Mouse (Mus musculus) neural tube, embryonic 10.5 days (tissue): Measurements from ENCODE around the gene Mapk3.

Source experiments
- DNase-seq: peaks from one replicate; pipeline ENCODE4 v3.0.0-alpha.2; 2017; ENCODE audit warnings: low spot score; ENCODE audit errors: extremely low spot score

Gene Mapk3

GRCm38 (mm10) chr7:126782693-126783092 lies 23.3 kb downstream of the Mapk3 start:
- DNase-seq: no peak

DNA sequence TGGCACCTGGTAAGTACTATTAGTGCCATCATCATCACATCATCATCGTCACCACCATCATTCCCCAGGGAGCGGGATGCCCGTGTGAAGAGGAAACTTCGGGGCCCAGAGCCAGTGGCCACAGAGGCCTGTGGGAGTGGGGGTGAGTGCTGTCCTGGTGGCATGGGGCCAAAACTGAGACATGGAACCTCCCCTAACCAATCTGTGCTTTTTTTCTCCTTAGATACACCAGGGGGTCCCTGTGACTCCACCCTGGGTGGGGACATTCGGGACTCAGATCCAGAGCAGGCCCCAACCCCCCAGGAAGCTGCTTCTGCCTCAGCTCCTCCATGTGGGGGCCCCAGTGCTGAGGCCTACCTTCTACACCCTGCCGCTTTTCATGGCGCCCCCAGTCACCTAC lies 25.1 kb downstream of the Mapk3 start:
- DNase-seq: no peak

DNA sequence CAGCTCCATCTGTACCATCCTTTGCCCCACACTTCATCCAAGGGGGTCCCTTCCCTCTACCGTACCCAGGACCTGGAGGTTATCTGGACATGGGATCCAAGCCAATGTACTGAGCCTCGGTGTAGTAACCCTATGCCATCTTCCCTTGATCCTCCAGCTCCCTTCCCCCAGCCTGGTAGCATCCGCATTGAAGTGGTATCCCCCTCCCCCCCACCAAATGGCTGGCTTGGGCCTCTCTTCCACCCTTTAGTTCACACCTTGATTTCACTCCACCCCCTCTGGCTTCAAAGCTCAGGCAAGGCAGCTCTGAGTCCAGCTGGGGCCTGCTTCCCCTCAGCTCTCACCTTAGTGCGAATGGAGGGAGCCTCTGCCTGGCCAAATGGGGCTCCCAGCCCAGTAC lies 25.7 kb downstream of the Mapk3 start:
- DNase-seq: no peak

- DNase-seq: no peak
Observed at GRCm38 (mm10) chr7:126786142-126786541, 26.7 kb downstream of the Mapk3 start.

- no peak for DNase-seq
Observed at GRCm38 (mm10) chr7:126789141-126789540, 29.7 kb downstream of the Mapk3 start.

DNA sequence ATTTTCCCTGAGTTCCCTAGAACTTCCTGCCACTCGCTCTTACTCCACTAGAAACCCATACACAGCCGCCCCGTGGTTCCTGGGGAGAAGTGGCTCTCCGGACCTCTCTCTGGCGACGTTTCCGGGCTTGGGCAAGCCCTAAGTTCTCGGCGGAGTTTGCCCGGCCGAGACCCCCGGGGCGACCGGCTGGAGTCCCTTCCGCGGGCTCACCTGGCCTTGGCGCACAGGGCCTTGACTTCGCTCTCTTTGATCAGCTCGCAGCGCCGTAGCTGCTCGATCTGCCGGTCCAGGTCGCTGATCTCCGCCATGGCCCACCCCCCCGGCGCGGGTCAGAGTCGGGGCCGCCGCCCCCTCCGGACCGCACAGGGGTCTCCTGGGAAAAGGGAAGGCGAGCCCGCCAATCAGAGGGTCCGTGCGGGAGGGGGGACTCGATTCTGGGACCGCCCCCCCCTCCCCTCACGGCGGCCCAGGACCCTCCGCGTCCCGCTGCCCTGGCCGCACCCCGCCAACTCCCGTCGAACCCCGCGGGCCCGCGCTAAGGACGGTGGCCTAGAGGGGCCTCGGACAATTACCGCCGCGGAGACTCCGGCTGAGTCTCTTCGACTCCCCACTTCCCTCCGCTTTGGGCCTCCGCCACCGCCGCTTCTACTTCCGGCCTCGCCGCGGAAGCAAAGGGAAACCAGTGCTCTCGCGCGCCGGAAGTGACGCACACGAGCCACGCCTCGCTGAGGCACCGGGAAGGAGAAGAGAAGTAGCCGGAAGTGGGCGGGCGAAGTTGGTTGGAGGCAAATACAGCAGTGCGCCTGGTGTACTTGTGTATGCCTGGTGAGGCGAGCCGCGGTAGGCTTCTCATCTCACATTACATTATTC lies 32.7 kb downstream of the Mapk3 start, which contains the start of gene Ppp4c:
Gene Ppp4c, minus strand, starts transcription at position 646 of the 870 bp plus-strand sequence.
- peak; percentile 99 for DNase-seq

DNA sequence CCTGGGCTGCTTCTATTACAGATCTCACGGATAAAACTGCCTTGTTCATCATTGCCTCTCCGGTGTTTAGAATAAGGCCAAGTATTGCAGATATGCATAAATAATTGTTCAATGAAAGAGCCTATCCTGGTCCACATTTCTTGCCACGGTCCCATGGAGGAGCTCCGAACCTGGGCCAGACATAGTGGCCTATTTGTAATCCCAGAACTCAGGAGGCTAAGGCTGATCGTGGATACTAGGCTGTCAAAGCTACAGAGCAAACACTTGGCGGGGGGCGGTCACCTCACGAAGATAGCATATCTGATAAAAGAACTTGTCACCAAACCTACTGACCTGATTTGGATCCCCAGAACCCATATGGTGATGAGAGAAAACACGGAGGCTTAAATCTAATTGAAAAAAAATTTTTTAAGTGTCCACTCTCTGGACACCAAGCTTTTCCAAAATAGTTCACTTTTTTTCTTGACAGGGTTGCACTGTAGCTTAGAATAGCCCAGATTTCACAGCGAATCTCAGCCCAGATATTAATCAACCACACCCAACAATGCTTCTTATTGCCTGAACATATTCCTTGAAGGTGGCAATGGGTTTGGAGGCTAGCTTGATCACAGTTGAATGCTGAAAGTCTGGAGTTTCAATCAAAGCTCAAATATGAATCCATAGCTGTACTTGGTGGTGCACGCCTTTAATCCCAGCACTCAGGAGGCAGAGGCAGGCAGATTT lies 33.5 kb downstream of the Mapk3 start:
- no peak for DNase-seq

- DNase-seq: no peak
Observed at GRCm38 (mm10) chr7:126793456-126794270, 34.3 kb downstream of the Mapk3 start.

DNA sequence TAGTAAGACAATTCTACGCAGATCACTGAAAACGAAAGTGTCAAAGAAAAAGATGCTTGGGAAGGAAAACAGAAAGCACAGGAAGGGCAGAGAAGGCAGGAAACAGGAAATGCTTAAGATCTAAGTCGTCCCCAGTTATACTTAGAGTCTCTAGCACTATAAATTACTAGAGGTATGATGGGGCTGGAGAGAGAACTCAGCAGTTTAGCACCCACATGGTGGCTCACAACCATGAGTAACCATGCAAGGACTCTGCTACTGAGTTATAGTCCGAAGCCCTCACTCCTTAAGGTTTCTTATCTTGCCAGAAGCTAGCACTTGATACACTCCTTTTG lies 34.8 kb downstream of the Mapk3 start:
- DNase-seq: no peak

DNA sequence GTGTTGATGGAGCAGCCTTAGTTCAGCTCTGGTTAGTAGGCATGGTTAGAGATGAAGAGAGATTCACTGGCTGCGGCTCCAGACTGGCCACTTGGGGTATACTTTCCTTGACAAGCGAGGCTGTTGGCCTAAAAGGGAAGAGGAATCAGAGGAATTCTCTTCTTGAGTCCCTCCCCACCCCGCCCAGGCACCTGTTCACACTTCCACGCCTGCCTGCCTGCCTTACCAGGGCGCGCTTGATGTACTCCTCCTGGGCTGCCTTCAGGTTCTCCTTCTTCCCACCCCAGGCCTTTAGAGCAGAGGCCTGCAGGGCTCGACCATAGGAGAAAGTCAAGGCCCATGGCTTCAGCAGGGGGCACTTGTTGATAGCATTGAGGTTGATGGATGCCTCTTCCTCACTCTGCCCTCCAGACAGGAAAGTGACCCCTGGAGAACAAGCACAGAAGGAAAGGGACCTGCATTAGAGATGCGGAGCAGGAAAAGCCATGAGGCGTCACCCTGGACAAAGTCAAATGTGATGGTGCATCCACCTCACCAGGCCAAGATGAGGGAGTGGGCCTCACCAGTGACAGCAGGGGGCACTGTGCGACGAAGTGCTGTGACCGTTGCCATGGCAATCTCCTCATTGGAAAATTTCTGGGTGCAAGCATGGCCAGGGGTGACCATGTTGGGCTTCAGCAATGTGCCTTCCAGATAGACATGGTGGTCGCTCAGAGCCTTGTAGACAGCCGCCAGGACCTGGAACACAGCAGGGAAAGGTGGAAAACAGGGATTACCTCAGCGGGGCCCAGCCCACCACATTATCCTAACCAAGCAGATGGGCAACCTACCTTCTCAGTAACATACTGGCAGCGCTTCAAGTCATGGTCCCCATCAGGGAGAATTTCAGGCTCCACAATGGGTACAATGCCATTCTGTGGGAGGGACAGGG lies 36.3 kb downstream of the Mapk3 start:
- no peak for DNase-seq

GRCm38 (mm10) chr7:126796350-126796932 lies 37.0 kb downstream of the Mapk3 start:
- no peak for DNase-seq

DNA sequence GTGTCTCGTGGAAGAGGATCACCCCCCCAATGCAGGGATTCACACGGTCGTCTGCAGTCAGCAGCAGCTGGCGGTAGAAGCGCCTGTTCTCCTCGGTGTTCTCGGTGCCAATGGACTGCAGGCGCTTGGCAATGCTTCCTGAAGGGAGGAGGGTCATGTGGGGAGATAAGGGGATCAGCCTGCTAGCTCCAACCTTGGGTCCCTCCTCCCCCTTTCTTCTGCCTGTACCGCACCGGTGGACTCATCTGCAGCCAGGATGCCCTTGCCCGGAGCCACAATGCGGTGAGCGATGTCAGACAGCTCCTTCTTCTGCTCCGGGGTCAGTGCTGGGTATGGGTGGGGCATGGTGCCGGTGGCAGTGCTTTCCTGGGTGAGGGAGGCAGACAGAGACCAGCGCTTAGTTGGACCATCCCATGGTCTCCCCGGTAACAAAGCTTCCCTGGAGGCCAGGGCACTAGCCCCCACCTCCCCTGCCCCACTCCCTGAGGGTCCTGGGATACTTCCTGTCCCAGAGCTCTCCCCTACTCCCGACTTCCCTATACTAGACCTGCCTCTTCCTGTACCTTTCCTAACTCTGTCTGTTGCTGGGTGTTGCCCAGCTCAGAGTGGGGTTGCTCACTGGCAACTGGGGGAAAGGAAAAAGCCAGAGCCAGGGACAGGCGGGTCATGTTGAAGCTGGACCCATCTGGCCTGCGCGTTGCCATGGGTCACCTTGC lies 38.2 kb downstream of the Mapk3 start, which contains the start of gene Fam57b:
Gene Fam57b, plus strand, starts transcription at position 258 of the 716 bp plus-strand sequence.
- DNase-seq: no peak

DNA sequence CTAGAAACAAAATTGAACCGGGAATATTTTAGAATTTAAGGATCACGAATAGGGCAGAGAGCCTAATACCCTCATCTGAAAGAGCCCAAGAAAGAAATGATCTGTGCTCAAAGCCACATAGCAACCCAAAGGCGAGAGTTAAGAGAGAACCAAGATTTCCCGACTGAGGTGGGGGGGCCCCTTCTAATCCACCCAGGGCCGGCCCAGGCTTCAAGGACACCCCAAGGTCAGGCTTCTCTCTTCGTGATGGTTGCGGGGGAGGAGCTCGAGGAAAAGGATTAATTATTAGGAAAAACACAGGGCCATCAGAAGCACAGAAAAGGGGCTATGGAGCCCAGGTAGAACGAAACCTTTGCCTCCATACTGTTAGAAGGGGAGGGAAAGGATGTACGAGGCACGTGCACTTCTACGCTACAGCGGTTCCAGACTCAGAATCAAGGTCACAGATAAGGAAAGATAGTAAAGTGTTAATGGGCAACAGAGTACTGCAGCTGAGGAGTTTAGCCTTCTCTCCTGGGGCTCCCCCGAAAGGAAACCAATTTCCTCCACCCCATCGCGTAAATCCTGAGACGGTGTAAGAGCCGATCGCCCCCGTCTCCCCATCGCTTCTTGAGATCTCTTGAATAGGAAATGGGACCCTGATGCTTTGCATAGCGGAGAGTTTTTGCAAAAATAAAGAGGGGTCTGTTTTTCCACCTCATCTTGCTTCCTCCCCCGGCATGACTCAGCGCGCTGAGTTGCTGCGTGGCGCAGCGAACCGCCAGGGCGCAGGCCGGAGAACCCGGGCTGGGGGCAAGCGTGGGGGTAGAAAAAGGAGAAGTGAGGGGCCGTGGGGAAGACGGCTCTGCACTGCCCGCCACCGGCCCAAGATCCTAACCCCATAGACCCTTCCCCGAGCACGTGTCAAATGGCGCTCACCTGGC lies 39.0 kb downstream of the Mapk3 start:
- no peak for DNase-seq

- DNase-seq: peak; percentile 95
Observed at GRCm38 (mm10) chr7:126799050-126799467, 39.7 kb downstream of the Mapk3 start.

GRCm38 (mm10) chr7:126799468-126800268 lies 40.3 kb downstream of the Mapk3 start:
- DNase-seq: no peak

GRCm38 (mm10) chr7:126800269-126801056 lies 41.1 kb downstream of the Mapk3 start:
- no peak for DNase-seq

DNA sequence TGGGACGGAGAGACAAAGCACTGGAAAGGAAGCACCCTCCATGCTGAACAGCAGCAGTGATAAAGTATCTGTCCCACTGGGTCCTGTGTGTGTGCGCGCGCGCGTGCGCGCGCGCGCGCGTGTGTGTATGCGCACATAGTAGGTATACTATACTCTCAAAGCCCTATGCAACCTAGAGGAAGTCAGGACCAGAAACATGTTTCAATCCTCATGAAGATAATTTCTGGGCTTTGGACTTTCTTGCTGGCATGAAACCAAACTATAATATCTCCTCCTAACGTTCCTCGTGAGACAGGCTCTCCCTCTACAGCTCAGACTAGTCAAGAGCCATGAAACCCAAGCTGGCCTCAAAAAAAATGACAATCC lies 41.6 kb downstream of the Mapk3 start:
- DNase-seq: no peak
